Mouse (Mus musculus): ENCODE data around the gene Gm49387.

DNA sequence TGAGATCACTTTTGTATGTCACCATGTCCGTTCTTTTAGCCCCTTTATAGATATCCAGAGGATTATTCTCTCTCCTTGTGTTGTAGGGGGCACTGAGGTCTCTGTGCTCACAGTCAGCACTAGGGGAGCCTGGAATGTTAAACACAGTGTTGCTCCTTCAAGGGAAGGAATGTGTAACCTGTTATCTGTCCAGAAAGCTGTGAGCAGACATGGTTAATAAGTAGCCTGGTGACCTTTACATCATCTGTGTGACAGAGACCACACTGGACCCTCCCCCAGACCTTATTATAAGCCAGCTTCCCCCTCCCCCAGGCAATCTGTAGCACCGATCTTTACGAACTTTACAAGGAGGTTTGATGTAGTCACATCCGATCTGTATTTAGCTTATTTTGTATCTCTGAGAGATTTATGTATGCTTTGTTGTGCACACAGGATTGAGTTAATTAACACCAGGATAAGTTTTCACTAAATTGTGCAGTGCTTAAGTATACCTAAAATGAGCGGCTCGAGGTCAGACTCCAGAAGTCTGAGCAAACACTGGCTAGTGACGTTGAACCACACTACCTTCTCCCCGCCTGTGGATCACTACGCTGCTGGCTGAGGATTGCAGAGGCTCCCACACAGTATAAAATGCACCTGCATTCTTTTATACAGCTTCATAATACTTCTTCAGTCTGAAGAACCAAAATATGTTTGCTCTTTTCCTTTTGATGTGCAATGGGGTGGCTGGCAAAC is 75.0 kb downstream of the Gm49387 start:
- no peak for TF ChIP-seq CTCF (IDR thresholded peaks at IDR 0.05; ENCODE audit: borderline replicate concordance, insufficient read depth, low read length)
- no peak for TF ChIP-seq POLR2A (IDR thresholded peaks at IDR 0.05; ENCODE audit: low read depth, low read length)
